Mouse (Mus musculus): Measurements from ENCODE around the gene Cd151.

GRCm38 (mm10) chr7:141518296-141518695, 51.1 kb downstream of the Cd151 start:
- TF ChIP-seq CTCF (IDR thresholded peaks at IDR 0.05; ENCODE audit: low read depth, low read length) (no peak), POLR2A (IDR thresholded peaks at IDR 0.05; ENCODE audit: insufficient read depth, low read length) (no peak)
